Mouse (Mus musculus): ENCODE results near the gene Tmem234.

DNA sequence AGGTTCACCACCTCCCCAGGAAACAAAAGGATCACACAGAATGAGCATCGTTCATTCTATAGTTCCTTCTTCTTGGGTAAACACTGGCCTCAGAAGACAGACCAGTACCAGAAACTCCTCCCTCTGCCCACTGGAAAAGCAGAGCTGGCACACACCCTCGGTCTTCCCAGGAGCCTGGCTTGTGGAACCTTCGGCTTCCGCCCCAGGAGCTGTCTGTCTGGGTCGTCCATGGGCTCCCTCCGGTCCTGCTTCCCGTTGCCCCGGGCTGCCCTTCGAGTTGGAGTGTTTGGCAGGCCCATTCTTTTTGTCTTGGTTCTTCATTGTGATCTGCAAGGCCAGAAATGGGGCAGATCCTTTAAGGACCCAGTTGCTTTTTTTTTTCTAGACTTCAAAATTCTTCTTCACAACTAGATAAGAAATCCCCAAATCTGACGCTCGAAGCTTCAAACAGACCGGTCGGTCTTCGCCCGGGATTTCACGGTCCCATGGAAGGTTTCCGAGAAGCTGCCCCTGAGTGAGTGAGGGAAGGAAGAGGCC lies 39.7 kb downstream of the Tmem234 start:
- TF ChIP-seq POLR2A (IDR thresholded peaks at IDR 0.05; ENCODE audit: borderline replicate concordance, extremely low read depth, insufficient read depth, insufficient read length, poor library complexity, severe bottlenecking), result no peak
- no peak for TF ChIP-seq CTCF (IDR thresholded peaks at IDR 0.05; ENCODE audit: borderline replicate concordance, extremely low read depth, insufficient read depth, insufficient read length)
